Mouse (Mus musculus): ENCODE measurements around the gene Klhl40.

GRCm38 (mm10) chr9:121798887-121799520 is 21.6 kb downstream of the Klhl40 start:
- no peak for TF ChIP-seq CTCF (IDR thresholded peaks at IDR 0.05; ENCODE audit: low read depth, low read length)
- no peak for TF ChIP-seq TAL1 (conservative IDR thresholded peaks at IDR 0.05; ENCODE audit: low read depth, low read length)
- no peak for TF ChIP-seq GATA1 (IDR thresholded peaks at IDR 0.05; ENCODE audit: borderline replicate concordance, low read length)
- no peak for TF ChIP-seq POLR2AphosphoS5 (IDR thresholded peaks at IDR 0.05; ENCODE audit: insufficient replicate concordance, low read depth, low read length)
- TF ChIP-seq GATA2 (IDR thresholded peaks at IDR 0.05; ENCODE audit: borderline replicate concordance, low read depth, low read length) = no peak

Measured in G1E (cell line).